Mouse (Mus musculus) ES-E14 (cell line): ENCODE data around the gene Pabpc4.

Experiments used
- CHD2 ChIP-seq: IDR thresholded peaks from 2 replicates; pipeline ENCODE4 v1.6.1; 2014; ENCODE audit warnings: mild to moderate bottlenecking, low read depth, low read length, inconsistent platforms
- HCFC1 ChIP-seq: IDR thresholded peaks from 2 replicates; pipeline ENCODE4 v1.6.1; 2012; ENCODE audit warnings: low read length, inconsistent platforms, borderline replicate concordance; ENCODE audit not compliant: insufficient read depth
- ZC3H11A ChIP-seq: IDR thresholded peaks from 2 replicates; pipeline ENCODE4 v1.6.1; 2012; ENCODE audit warnings: low read depth, mild to moderate bottlenecking, inconsistent platforms, low read length, borderline replicate concordance
- ZNF384 ChIP-seq: IDR thresholded peaks from 2 replicates; pipeline ENCODE4 v1.6.1; 2012; ENCODE audit warnings: low read depth, low read length, inconsistent platforms

- TF ChIP-seq CHD2, result no peak
- no peak for TF ChIP-seq HCFC1
- TF ChIP-seq ZC3H11A, result no peak
- TF ChIP-seq ZNF384, result no peak
Measured at GRCm38 (mm10) chr4:123298980-123299670, 37.0 kb downstream of the Pabpc4 start.
